In the genomic region with DNA sequence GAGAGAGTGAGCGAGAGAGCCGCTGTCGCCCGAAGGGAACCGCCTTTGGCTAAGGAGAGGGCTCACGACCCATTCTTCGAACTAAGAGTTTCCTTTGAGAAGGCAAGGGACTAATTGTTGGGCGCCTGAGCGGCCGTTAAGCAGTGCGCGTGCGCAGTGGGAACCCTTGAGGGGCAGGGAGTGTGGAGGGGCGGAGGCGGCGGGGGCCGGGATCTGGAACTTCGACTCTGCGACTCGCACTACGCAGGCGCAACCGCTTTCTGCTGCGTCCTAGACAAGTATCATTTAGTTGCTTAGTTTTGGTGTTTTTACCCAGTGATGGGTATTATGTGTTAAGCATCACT, we compare ENCODE assay signal across 8 mouse cellular contexts. TPM values are rescaled to one million over a fixed set of nuclear protein-coding genes. Genes with fewer than 3 reads are reported as not detected.
A peak's percentile ranks its signal among the peaks of the same experiment; 100 is the strongest.
DNase-seq lines count a peak whose midpoint lies in the region; ATAC-seq and TF ChIP-seq lines count a peak whose summit lies in the region.

No protein-coding gene starts in this region.

- no peaks in the 10 kb centered on the region for H3K9me3 ChIP-seq in hindbrain, embryonic 12.5 days (replicated peaks)
- no peaks in the 10 kb centered on the region for H3K9me3 ChIP-seq in lung, postnatal 0 days (ENCODE audit: low read length)

- H3K4me1 ChIP-seq in hindbrain, embryonic 12.5 days = peaks cover 14% of the 10 kb centered on the region
- H3K4me1 ChIP-seq in lung, postnatal 0 days (ENCODE audit: insufficient read depth, low read depth, low read length) = peaks cover 4% of the 10 kb centered on the region; the same call in 1 of the 2 replicates

- H3K4me2 ChIP-seq in hindbrain, embryonic 12.5 days (replicated peaks) = peak overlapping the region; percentile 50
- H3K4me2 ChIP-seq in lung, postnatal 0 days (replicated peaks; ENCODE audit: low read depth, low read length) = peak overlapping the region; percentile 56

- TF ChIP-seq EP300 in lung, postnatal 0 days (IDR thresholded peaks at IDR 0.05) = no peak

- WGBS in hindbrain, embryonic 12.5 days = under 1% methylated on average over 24 of the region's 24 CpGs
- WGBS in lung, postnatal 0 days = under 1% methylated on average over 19 of the region's 24 CpGs

- H3K36me3 ChIP-seq in hindbrain, embryonic 12.5 days = no peaks in the 10 kb centered on the region
- H3K36me3 ChIP-seq in lung, postnatal 0 days (ENCODE audit: insufficient read depth, low read length) = no peaks in the 10 kb centered on the region

- peak overlapping the region; percentile 91 for H3K9ac ChIP-seq in hindbrain, embryonic 12.5 days
- H3K9ac ChIP-seq in lung, postnatal 0 days (replicated peaks; ENCODE audit: low read depth) = peak overlapping the region; percentile 95

- H3K4me3 ChIP-seq in hindbrain, embryonic 12.5 days = peak overlapping the region; percentile 83
- peak overlapping the region; percentile 100 for H3K4me3 ChIP-seq in lung, postnatal 0 days (ENCODE audit: low read depth, low read length)

- ATAC-seq in hindbrain, embryonic 12.5 days (ENCODE audit: low FRiP score) = peak; percentile 89
- peak; percentile 82 for ATAC-seq in lung, postnatal 0 days

- peak; percentile 95 for DNase-seq in ZHBTc4 (ENCODE audit: low read depth, low spot score)
- peak; percentile 95 to 96 for DNase-seq in cerebellum, postnatal 10 days
- DNase-seq in frontal cortex, adult 2 months (ENCODE audit: extremely low spot score in 1 of 2, low spot score in 1 of 2) = peak; percentile 73 to 91
- DNase-seq in layer of hippocampus, adult 9-11 months = peak; percentile 87
- DNase-seq in lung, postnatal 0 days (ENCODE audit: low spot score) = peak; percentile 96
- peak; percentile 78 for DNase-seq in retina, adult 2 months (ENCODE audit: low read depth, low spot score)
- peak; percentile 95 for DNase-seq in thymus, postnatal 4 days

- peak overlapping the region; percentile 98 for H3K27ac ChIP-seq in hindbrain, embryonic 12.5 days
- peak overlapping the region; percentile 98 for H3K27ac ChIP-seq in lung, postnatal 0 days (ENCODE audit: low read length)

- no peaks in the 10 kb centered on the region for H3K27me3 ChIP-seq in hindbrain, embryonic 12.5 days
- H3K27me3 ChIP-seq in lung, postnatal 0 days (replicated peaks; ENCODE audit: insufficient read depth, low read length) = no peaks in the 10 kb centered on the region

- no peak for TF ChIP-seq CTCF in lung, postnatal 0 days (IDR thresholded peaks at IDR 0.05)

RNA-seq across cellular contexts. Expression of a gene that starts 0.9 kb away (rescaled TPM):
- polyA plus RNA-seq in frontal cortex, adult 2 months (2012; rRNA removed) = 298 and 323 TPM in 2 replicates
- 202 and 236 TPM in 2 replicates for polyA plus RNA-seq in hindbrain, embryonic 12.5 days (2016; fragmentation: Nextera tagmentation; extraction: Ambion mirVana)
- polyA plus RNA-seq in lung, postnatal 0 days (2015; fragmentation: Nextera tagmentation; extraction: Ambion mirVana) = 70.8 and 95.2 TPM in 2 replicates

RNA-seq across cellular contexts. Expression of a gene that starts 31.2 kb away (rescaled TPM):
- polyA plus RNA-seq in frontal cortex, adult 2 months (2012; rRNA removed) = 11.0 and 11.7 TPM in 2 replicates
- polyA plus RNA-seq in hindbrain, embryonic 12.5 days (2016; fragmentation: Nextera tagmentation; extraction: Ambion mirVana) = 11.0 and 11.3 TPM in 2 replicates
- polyA plus RNA-seq in lung, postnatal 0 days (2015; fragmentation: Nextera tagmentation; extraction: Ambion mirVana) = 9.7 and 9.8 TPM in 2 replicates

Comparison
In these comparisons a context has a peak if more than half of its experiments do, and no peak if none do; other contexts are left out.
1. Peak in every context shown above with its lines: DNase-seq, ATAC-seq, H3K4me3 ChIP-seq and H3K27ac ChIP-seq.